Mouse (Mus musculus): ENCODE measurements around the gene C130050O18Rik.

The C130050O18Rik gene

GRCm38 (mm10) chr5:139373889-139374444 lies 31.1 kb upstream of the C130050O18Rik start:
- POLR2A ChIA-PET, result interaction anchor here in 2 of 4 experiments (0.6 to 1.3 kb wide), 5 partner anchors 9 to 174 kb away, joined by 3 to 4 read pairs (median 3); partner anchors contain the start of gene Sun1 (in 1 of the 2)
- CTCF ChIA-PET, result interaction anchor here in 1 of 4 experiments (1.0 kb wide), 1 partner anchor 21 kb away, joined by 3 read pairs; no protein-coding TSS in a partner anchor

- POLR2A ChIA-PET, result interaction anchor here in 2 of 4 experiments (1.1 to 1.4 kb wide), 4 partner anchors 10 to 109 kb away, joined by 3 to 4 read pairs (median 3); partner anchors contain the start of gene 3110082I17Rik (in 2 of the 2)
- CTCF ChIA-PET, result interaction anchor here in 2 of 4 experiments (0.6 to 0.9 kb wide), 3 partner anchors 21 to 275 kb away, joined by 3 to 5 read pairs (median 3); no protein-coding TSS in a partner anchor
These were observed 30.2 kb upstream of the C130050O18Rik start for GRCm38 (mm10) chr5:139374841-139375240.

GRCm38 (mm10) chr5:139377468-139378270 lies 27.4 kb upstream of the C130050O18Rik start, which contains the start of gene Gpr146:
Gpr146 (plus strand) TSS chr5:139377697.
- ChIA-PET CTCF (interaction anchor here in 1 of 4 experiments (0.7 to 1.9 kb wide), 3 partner anchors 21 to 67 kb away, joined by 3 to 5 read pairs (median 4); no protein-coding TSS in a partner anchor), POLR2A (interaction anchor here in 3 of 4 experiments (0.5 to 3.3 kb wide), 13 partner anchors 7 to 107 kb away, joined by 3 to 13 read pairs (median 3); partner anchors contain the start of gene Zfand2a (in 1 of the 3))

- ChIA-PET POLR2A (interaction anchor here in 3 of 4 experiments (0.6 to 3.3 kb wide), 11 partner anchors 7 to 106 kb away, joined by 3 to 13 read pairs (median 3); partner anchors contain the start of gene Zfand2a (in 1 of the 3)), CTCF (interaction anchor here in 1 of 4 experiments (1.0 to 1.9 kb wide), 2 partner anchors 20 to 26 kb away, joined by 3 to 5 read pairs; no protein-coding TSS in a partner anchor)
These were observed 26.9 kb upstream of the C130050O18Rik start for GRCm38 (mm10) chr5:139378271-139378556.

- ChIA-PET POLR2A (interaction anchor here in 2 of 4 experiments (1.3 to 3.3 kb wide), 11 partner anchors 8 to 105 kb away, joined by 3 to 13 read pairs (median 4); partner anchors contain the start of gene Zfand2a (in 2 of the 2)), CTCF (interaction anchor here in 2 of 4 experiments (0.6 to 0.8 kb wide), 3 partner anchors 19 to 23 kb away, joined by 3 to 5 read pairs (median 3); no protein-coding TSS in a partner anchor)
These were observed 26.0 kb upstream of the C130050O18Rik start for GRCm38 (mm10) chr5:139378986-139379629.

- ChIA-PET POLR2A (interaction anchor here in 3 of 4 experiments (0.5 to 3.3 kb wide), 25 partner anchors 8 to 1633 kb away, joined by 3 to 14 read pairs (median 4); partner anchors contain the start of genes Zfand2a (in 2 of the 3), 3110082I17Rik (in 1 of the 3), C130050O18Rik (in 1 of the 3) and Get4 (in 1 of the 3)), CTCF (interaction anchor here in 3 of 4 experiments (0.6 to 1.4 kb wide), 12 partner anchors 8 to 1129 kb away, joined by 3 to 6 read pairs (median 3); no protein-coding TSS in a partner anchor)
These were observed 25.2 kb upstream of the C130050O18Rik start for GRCm38 (mm10) chr5:139379771-139380384.

GRCm38 (mm10) chr5:139380385-139381248 lies 24.5 kb upstream of the C130050O18Rik start:
- ChIA-PET POLR2A (interaction anchor here in 3 of 4 experiments (0.6 to 3.3 kb wide), 25 partner anchors 7 to 1633 kb away, joined by 3 to 14 read pairs (median 4); partner anchors contain the start of genes Zfand2a (in 2 of the 3), 3110082I17Rik (in 1 of the 3), C130050O18Rik (in 1 of the 3) and Get4 (in 1 of the 3)), CTCF (interaction anchor here in 3 of 4 experiments (0.6 to 2.1 kb wide), 15 partner anchors 9 to 1694 kb away, joined by 3 to 6 read pairs (median 3); no protein-coding TSS in a partner anchor)

GRCm38 (mm10) chr5:139381586-139382513 lies 23.2 kb upstream of the C130050O18Rik start:
- ChIA-PET CTCF (interaction anchor here (0.6 to 2.1 kb wide), 10 partner anchors 11 to 223 kb away, joined by 3 to 6 read pairs (median 4); no protein-coding TSS in a partner anchor), POLR2A (interaction anchor here in 3 of 4 experiments (0.5 to 2.8 kb wide), 15 partner anchors 8 to 548 kb away, joined by 3 to 14 read pairs (median 5); partner anchors contain the start of genes 3110082I17Rik (in 1 of the 3) and Get4 (in 1 of the 3))

GRCm38 (mm10) chr5:139382760-139383159 lies 22.3 kb upstream of the C130050O18Rik start:
- ChIA-PET POLR2A (interaction anchor here in 3 of 4 experiments (0.5 to 2.8 kb wide), 7 partner anchors 8 to 63 kb away, joined by 3 to 14 read pairs (median 4); no protein-coding TSS in a partner anchor), CTCF (interaction anchor here (0.6 to 2.1 kb wide), 9 partner anchors 12 to 224 kb away, joined by 3 to 6 read pairs (median 3); no protein-coding TSS in a partner anchor)

- CTCF ChIA-PET, result interaction anchor here in 3 of 4 experiments (0.9 to 2.1 kb wide), 6 partner anchors 12 to 45 kb away, joined by 3 to 6 read pairs (median 4); no protein-coding TSS in a partner anchor
These were observed 21.8 kb upstream of the C130050O18Rik start for GRCm38 (mm10) chr5:139383234-139383633.

GRCm38 (mm10) chr5:139384531-139384930 lies 20.5 kb upstream of the C130050O18Rik start:
- ChIA-PET CTCF (interaction anchor here in 2 of 4 experiments (0.8 to 1.2 kb wide), 2 partner anchors 14 to 25 kb away, joined by 3 to 5 read pairs; no protein-coding TSS in a partner anchor), POLR2A (interaction anchor here in 2 of 4 experiments (1.0 to 1.7 kb wide), 3 partner anchors 14 to 18 kb away, joined by 3 to 5 read pairs (median 3); no protein-coding TSS in a partner anchor)

More at GRCm38 (mm10) chr5:139383234-139383633, 21.8 kb upstream of the C130050O18Rik start:
- POLR2A ChIA-PET, result interaction anchor here in 2 of 4 experiments (1.0 to 1.7 kb wide), 4 partner anchors 9 to 15 kb away, joined by 3 to 5 read pairs (median 4); no protein-coding TSS in a partner anchor

- ChIA-PET CTCF (interaction anchor here in 3 of 4 experiments (0.6 to 0.7 kb wide), 3 partner anchors 12 to 51 kb away, joined by 3 to 5 read pairs (median 3); no protein-coding TSS in a partner anchor), POLR2A (interaction anchor here in 2 of 4 experiments (1.2 to 1.3 kb wide), 2 partner anchors 19 to 58 kb away, joined by 3 read pairs; no protein-coding TSS in a partner anchor)
These were observed 19.0 kb upstream of the C130050O18Rik start for GRCm38 (mm10) chr5:139386047-139386446.

- CTCF ChIA-PET, result interaction anchor here in 2 of 4 experiments (1.1 to 1.4 kb wide), 2 partner anchors 11 to 44 kb away, joined by 3 read pairs; no protein-coding TSS in a partner anchor
- POLR2A ChIA-PET, result interaction anchor here in 2 of 4 experiments (0.7 to 1.3 kb wide), 2 partner anchors 8 to 23 kb away, joined by 3 read pairs; no protein-coding TSS in a partner anchor
These were observed 17.5 kb upstream of the C130050O18Rik start for GRCm38 (mm10) chr5:139387329-139388194.

Data from embryonic stem cell, embryonic (primary cell).